Mouse (Mus musculus): ENCODE measurements around the gene Mmp3. TPM values are rescaled to one million over a fixed set of nuclear protein-coding genes. Genes with fewer than 3 reads are reported as not detected.
"Not testable (repeated sequence)": the region's sequence is repeated elsewhere in the genome, so short reads cannot be mapped to it uniquely, and the experiment has no call there.

The Mmp3 gene
- polyA plus RNA-seq (2014; fragmentation: Nextera tagmentation; extraction: Ambion mirVana) = not detected in 2 replicates

- Histone ChIP-seq H3K9ac (ENCODE audit: low read length) (no peak within 1 kb of the TSS), H3K4me1 (ENCODE audit: control insufficient read depth, insufficient read depth, low read length) (no peaks in the 10 kb centered on the region), H3K4me3 (ENCODE audit: low read depth, low read length) (no peak within 1 kb of the TSS), H3K4me2 (ENCODE audit: low read depth, severe bottlenecking) (no peak within 1 kb of the TSS), H3K27me3 (ENCODE audit: control insufficient read depth, insufficient read depth, low read length) (no peaks in the 10 kb centered on the region), H3K36me3 (ENCODE audit: control insufficient read depth, insufficient read depth, low read length) (no peaks in the 10 kb centered on the region), H3K27ac (replicated peaks; ENCODE audit: low read depth, low read length) (no peak within 1 kb of the TSS), H3K9me3 (ENCODE audit: control insufficient read depth, low read length) (no peaks in the 10 kb centered on the region)
- no peak for DNase-seq (ENCODE audit: low spot score)
- ATAC-seq (ENCODE audit: insufficient number of reproducible peaks, low FRiP score, low TSS enrichment, low read depth) = no peak
- 87% methylated on average over 2 of the region's 2 CpGs for WGBS
These were observed at the start of gene Mmp3 for GRCm38 (mm10) chr9:7445522-7445921. Gene Mmp3 (plus strand): TSS chr9:7445822.

DNA sequence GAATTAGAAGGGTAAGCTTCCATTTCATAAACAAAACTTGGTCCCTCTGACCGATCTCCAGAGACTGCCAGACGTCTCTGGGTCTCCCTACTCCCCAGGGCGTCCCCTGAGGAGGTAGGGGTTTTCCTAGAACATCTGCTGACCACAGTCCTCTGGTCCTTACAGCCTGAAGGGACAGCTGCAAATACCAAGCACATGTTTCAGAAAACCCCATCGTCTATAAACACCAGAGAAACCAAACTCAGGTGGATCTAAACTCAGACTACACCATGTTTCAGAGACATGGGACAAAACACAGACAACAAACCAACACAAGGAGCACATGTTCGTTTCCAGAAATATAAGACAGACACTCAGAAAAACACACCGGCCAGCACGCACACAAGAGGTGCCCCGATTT lies 49.1 kb upstream of the Mmp3 start:
- 85% methylated on average over 8 of the region's 8 CpGs for WGBS
- not testable (repeated sequence) for H3K9me3 ChIP-seq (ENCODE audit: control insufficient read depth, low read length); H3K36me3 ChIP-seq (ENCODE audit: control insufficient read depth, insufficient read depth, low read length); H3K27me3 ChIP-seq (ENCODE audit: control insufficient read depth, insufficient read depth, low read length); H3K27ac ChIP-seq (replicated peaks; ENCODE audit: low read depth, low read length); DNase-seq (ENCODE audit: low spot score); ATAC-seq (ENCODE audit: insufficient number of reproducible peaks, low FRiP score, low TSS enrichment, low read depth); H3K4me3 ChIP-seq (ENCODE audit: low read depth, low read length); H3K9ac ChIP-seq (ENCODE audit: low read length); H3K4me1 ChIP-seq (ENCODE audit: control insufficient read depth, insufficient read depth, low read length); H3K4me2 ChIP-seq (ENCODE audit: low read depth, severe bottlenecking)

- H3K36me3 ChIP-seq (ENCODE audit: control insufficient read depth, insufficient read depth, low read length) = no peaks in the 10 kb centered on the region
- H3K4me2 ChIP-seq (ENCODE audit: low read depth, severe bottlenecking) = no peak overlapping the region
- no peaks in the 10 kb centered on the region for H3K27me3 ChIP-seq (ENCODE audit: control insufficient read depth, insufficient read depth, low read length)
- H3K27ac ChIP-seq (replicated peaks; ENCODE audit: low read depth, low read length) = no peak overlapping the region
- no peaks in the 10 kb centered on the region for H3K9me3 ChIP-seq (ENCODE audit: control insufficient read depth, low read length)
- no peak for DNase-seq (ENCODE audit: low spot score)
- no peak overlapping the region for H3K9ac ChIP-seq (ENCODE audit: low read length)
- H3K4me3 ChIP-seq (ENCODE audit: low read depth, low read length) = no peak overlapping the region
- no peak for ATAC-seq (ENCODE audit: insufficient number of reproducible peaks, low FRiP score, low TSS enrichment, low read depth)
- WGBS = 68% methylated on average over 2 of the region's 2 CpGs
- H3K4me1 ChIP-seq (ENCODE audit: control insufficient read depth, insufficient read depth, low read length) = no peaks in the 10 kb centered on the region
These were observed 7.7 kb downstream of the Mmp3 start for GRCm38 (mm10) chr9:7453302-7453701.

- H3K36me3 ChIP-seq (ENCODE audit: control insufficient read depth, insufficient read depth, low read length) = no peaks in the 10 kb centered on the region
- no peak overlapping the region for H3K4me3 ChIP-seq (ENCODE audit: low read depth, low read length)
- no peak overlapping the region for H3K4me2 ChIP-seq (ENCODE audit: low read depth, severe bottlenecking)
- H3K4me1 ChIP-seq (ENCODE audit: control insufficient read depth, insufficient read depth, low read length) = no peaks in the 10 kb centered on the region
- DNase-seq (ENCODE audit: low spot score) = no peak
- no peaks in the 10 kb centered on the region for H3K27me3 ChIP-seq (ENCODE audit: control insufficient read depth, insufficient read depth, low read length)
- no peak overlapping the region for H3K9ac ChIP-seq (ENCODE audit: low read length)
- H3K9me3 ChIP-seq (ENCODE audit: control insufficient read depth, low read length) = no peaks in the 10 kb centered on the region; the same call in 1 of the 2 replicates
- ATAC-seq (ENCODE audit: insufficient number of reproducible peaks, low FRiP score, low TSS enrichment, low read depth) = no peak
- WGBS = 100% methylated on average over 1 of the region's 1 CpGs
- H3K27ac ChIP-seq (replicated peaks; ENCODE audit: low read depth, low read length) = no peak overlapping the region
These were observed 24.6 kb downstream of the Mmp3 start for GRCm38 (mm10) chr9:7470262-7470661.

DNA sequence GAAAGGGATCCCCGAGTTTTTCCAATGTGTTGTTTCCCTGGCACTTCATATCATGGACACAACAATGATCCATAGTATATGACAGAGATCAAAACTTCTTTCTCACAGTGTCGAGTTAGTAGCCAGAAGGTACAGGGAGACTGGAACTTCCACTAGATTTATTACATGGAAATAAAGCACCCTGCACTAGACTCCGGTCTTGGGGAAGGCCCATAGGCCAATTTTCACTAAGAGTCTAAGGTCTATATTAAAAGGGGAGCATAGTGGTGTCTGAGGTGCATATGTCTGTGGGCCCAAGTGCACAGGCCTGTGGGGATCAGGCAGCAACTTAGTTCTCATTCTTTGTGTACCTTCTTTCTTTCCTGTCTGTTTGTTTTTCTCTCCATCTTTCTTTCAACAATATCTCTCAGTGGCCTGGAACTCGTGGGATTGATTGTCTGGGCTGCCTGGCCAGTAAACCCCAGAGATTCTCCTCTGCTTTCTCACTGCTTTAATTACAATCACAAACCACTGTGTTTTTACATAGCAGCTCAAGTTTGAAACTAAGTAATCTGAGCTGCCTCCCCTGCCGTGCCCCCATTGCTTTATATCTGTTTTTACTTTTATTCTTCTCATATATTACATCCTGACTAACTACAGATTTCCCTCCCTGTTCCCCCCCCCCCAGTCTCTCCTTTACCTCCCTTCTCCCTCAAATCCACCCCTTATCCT lies 38.2 kb downstream of the Mmp3 start:
- no peak for DNase-seq (ENCODE audit: low spot score)
- no peak overlapping the region for H3K4me2 ChIP-seq (ENCODE audit: low read depth, severe bottlenecking)
- H3K36me3 ChIP-seq (ENCODE audit: control insufficient read depth, insufficient read depth, low read length) = no peaks in the 10 kb centered on the region
- no peak for ATAC-seq (ENCODE audit: insufficient number of reproducible peaks, low FRiP score, low TSS enrichment, low read depth)
- H3K9ac ChIP-seq (ENCODE audit: low read length) = no peak overlapping the region
- H3K9me3 ChIP-seq (ENCODE audit: control insufficient read depth, low read length) = no peaks in the 10 kb centered on the region
- H3K27me3 ChIP-seq (ENCODE audit: control insufficient read depth, insufficient read depth, low read length) = no peaks in the 10 kb centered on the region
- no peaks in the 10 kb centered on the region for H3K4me1 ChIP-seq (ENCODE audit: control insufficient read depth, insufficient read depth, low read length)
- WGBS = 68% methylated on average over 5 of the region's 5 CpGs
- no peak overlapping the region for H3K4me3 ChIP-seq (ENCODE audit: low read depth, low read length)
- H3K27ac ChIP-seq (replicated peaks; ENCODE audit: low read depth, low read length) = no peak overlapping the region

DNA sequence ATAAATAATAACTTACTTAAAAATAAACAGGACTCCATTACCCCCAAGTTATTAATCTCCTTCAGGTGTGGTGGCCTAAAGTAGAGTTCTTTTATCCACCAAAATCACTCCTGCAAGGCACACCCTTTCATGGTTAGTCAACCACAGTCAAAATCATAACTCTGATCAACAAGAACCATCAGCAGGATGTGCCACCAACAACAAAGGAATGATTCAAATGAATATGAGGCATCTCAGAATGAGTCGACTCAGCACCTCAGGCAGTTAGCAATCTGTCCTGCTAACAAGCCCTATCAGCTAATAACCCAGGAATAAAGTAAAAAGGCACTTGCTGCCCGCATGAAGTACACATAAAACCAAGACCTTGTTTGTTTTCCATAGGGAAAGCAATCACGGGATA lies 55.5 kb downstream of the Mmp3 start:
- Histone ChIP-seq H3K27me3 (ENCODE audit: control insufficient read depth, insufficient read depth, low read length) (no peaks in the 10 kb centered on the region), H3K27ac (replicated peaks; ENCODE audit: low read depth, low read length) (no peak overlapping the region), H3K9me3 (ENCODE audit: control insufficient read depth, low read length) (no peaks in the 10 kb centered on the region), H3K4me2 (ENCODE audit: low read depth, severe bottlenecking) (no peak overlapping the region), H3K9ac (ENCODE audit: low read length) (no peak overlapping the region), H3K4me1 (ENCODE audit: control insufficient read depth, insufficient read depth, low read length) (no peaks in the 10 kb centered on the region), H3K4me3 (ENCODE audit: low read depth, low read length) (no peak overlapping the region), H3K36me3 (ENCODE audit: control insufficient read depth, insufficient read depth, low read length) (no peaks in the 10 kb centered on the region)
- DNase-seq (ENCODE audit: low spot score) = no peak
- 90% methylated on average over 3 of the region's 3 CpGs for WGBS
- no peak for ATAC-seq (ENCODE audit: insufficient number of reproducible peaks, low FRiP score, low TSS enrichment, low read depth)

- DNase-seq (ENCODE audit: low spot score) (no peak), ATAC-seq (ENCODE audit: insufficient number of reproducible peaks, low FRiP score, low TSS enrichment, low read depth) (no peak)
- H3K4me1 ChIP-seq (ENCODE audit: control insufficient read depth, insufficient read depth, low read length) = no peaks in the 10 kb centered on the region
- no peak within 1 kb of the TSS for H3K4me3 ChIP-seq (ENCODE audit: low read depth, low read length)
- H3K27ac ChIP-seq (replicated peaks; ENCODE audit: low read depth, low read length) = no peak within 1 kb of the TSS
- H3K36me3 ChIP-seq (ENCODE audit: control insufficient read depth, insufficient read depth, low read length) = no peaks in the 10 kb centered on the region
- no peak within 1 kb of the TSS for H3K4me2 ChIP-seq (ENCODE audit: low read depth, severe bottlenecking)
- WGBS = 94% methylated on average over 3 of the region's 3 CpGs
- H3K27me3 ChIP-seq (ENCODE audit: control insufficient read depth, insufficient read depth, low read length) = no peaks in the 10 kb centered on the region
- H3K9me3 ChIP-seq (ENCODE audit: control insufficient read depth, low read length) = no peaks in the 10 kb centered on the region
- H3K9ac ChIP-seq (ENCODE audit: low read length) = no peak within 1 kb of the TSS
These were observed 56.4 kb downstream of the Mmp3 start, which contains the start of gene Mmp10 for GRCm38 (mm10) chr9:7502051-7502450. Gene Mmp10 (plus strand): TSS chr9:7502352.
